Mouse (Mus musculus) kidney, postnatal 14 days (tissue): ENCODE results near the gene Foxred2.
A peak's percentile ranks its signal among the peaks of the same experiment; 100 is the strongest.

Source experiments
- DNase-seq: peaks from one replicate; pipeline ENCODE4 v3.0.0; 2022; ENCODE audit warnings: mixed read lengths

The Foxred2 gene

DNA sequence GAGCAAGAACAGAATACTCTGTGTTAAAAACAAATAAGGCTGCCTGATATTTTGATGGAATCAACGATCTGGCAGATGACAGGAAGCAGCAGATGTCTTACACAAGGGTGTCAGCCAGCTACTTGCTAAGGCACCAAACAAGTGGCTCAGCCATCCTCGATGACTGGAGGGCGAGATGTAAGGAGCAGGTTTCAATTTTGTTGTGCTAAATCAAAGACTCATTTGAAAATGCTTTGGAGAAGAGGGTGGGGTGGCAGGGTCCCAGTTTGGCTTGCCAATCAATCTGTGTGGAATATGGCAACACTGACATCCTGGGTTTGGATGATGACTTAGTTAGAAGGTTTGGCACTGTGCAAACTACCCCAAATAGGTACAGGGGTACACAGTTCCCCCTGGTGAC is 15.0 kb downstream of the Foxred2 start:
- no peak for DNase-seq

DNA sequence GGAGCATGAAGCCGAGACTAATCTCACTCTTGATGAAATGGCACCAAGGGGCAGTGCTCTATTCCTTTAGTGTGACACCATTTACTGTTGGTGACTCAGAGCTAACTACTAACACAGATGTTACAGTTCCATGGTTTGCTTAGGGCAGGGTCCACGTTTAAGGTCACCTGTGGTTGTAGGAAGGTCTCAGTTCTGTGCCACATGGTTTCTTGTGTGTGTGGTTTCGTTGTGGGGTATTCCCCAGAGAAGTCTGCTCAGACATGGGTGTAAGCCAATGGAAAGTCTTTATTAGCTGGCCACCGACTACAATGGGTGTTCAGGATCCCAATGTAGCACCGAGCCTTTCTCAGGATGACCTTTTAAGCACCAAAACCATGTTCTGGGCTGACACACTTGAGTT is 18.0 kb downstream of the Foxred2 start:
- no peak for DNase-seq

DNA sequence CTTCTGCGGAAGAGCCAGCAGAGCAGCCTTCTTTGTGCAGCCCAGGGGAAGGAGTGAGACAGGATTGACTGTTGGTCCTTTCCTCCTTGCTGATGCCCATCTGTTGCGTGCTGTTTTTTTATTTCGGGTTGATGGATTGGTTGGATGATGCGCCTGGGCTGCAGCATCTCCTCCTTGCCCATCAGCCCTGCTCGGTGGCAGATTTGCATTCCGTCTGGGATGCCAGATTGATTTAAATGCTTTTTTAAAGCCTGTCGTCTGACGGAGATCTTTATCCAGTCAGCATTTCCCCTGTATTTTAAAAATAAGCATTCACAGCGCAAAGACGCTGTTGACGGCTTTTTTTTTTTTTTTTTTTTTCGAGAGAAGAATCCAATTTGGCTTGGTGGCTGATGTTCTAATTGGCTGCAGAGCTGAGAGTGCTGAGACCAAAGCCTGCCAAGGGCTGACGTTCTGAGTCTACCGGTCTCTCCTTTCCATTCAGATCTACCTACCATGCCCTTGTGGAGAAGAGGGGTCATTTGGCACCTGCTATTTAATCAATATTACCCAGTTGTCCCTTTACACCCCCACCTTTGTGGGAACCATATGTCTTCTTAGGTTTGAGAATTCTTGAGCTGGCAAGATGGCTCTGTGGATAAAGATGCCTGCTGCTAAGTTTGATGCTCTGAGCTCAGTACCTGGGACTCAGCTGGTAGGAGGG is 20.7 kb downstream of the Foxred2 start:
- no peak for DNase-seq

DNA sequence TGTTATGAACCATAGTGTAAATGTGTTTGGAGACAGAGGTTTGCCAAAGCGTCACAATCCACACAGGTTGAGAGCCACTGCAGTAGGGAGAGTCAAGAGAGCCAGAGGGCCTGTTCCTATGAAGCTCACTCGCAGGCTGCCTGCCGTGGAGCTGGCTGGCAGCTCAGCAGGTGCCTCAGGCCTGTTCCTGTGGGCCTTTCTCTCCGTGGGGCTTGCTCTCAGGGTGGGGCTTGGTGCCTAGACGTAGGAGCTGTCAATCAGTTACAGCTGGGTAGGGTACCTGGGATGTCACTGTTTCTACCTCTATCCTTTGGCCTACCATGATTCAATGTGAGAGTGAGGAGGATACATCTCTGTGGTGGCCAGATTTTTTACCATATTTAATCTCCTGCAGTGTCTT is 21.6 kb downstream of the Foxred2 start:
- DNase-seq = no peak

DNA sequence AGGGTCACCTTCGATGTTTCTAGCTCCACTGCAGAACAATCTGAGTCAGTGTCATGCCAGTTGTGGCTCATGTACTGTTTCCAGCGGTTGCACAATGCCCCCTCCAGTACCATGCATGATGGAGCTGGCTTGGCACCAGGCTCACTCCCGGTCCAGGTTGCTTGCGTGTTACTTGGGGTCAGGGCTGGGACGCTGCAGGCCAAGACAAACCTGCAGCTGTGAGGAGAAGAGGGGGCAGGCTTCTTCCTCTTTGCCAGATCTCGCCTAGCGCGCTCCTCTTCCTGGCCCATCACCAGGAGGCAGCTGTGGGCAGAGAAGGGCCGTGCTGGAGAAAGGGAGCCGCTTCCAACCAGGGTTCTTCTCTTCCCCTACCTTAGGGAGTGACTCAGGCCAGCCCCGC is 22.2 kb downstream of the Foxred2 start:
- DNase-seq = peak; percentile 66

DNA sequence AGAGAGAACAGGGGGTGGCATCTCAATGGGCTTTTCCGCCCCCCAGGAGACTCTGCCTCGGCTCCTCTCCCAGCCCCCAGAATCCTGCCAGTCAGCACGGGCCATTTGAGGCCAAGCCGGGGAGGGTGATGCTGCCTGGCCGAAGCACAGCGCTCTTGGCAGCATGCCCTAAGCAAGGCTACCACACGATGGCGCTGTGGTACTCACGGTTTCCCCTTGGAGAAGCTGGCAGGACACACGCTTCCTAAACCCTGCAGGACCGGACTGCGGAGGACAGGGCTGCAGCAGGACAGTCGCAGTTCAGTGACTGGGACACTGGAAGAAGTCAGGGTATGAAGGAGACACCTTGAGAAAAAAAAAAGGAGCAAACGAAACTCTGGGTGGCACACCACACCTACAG is 22.8 kb downstream of the Foxred2 start:
- DNase-seq = peak; percentile 99

DNA sequence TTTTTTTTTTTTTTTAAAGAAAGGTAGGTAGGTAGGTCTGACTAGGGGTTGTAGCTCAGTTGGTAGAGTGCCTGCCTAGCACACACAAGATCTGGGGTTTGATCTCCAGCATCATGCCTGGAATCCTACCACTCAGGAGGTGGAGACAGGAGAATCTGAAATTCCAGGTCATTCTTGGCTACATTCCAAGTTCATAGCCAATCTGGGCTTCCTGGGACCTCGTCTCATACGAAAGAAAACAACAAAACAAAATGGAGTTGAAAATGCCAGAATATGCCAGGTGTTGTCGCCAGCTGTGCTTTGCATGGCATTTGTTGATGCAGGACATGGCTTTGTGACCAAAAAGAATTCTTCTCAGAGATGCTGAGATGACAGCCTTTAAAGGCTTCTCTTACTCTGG is 23.3 kb downstream of the Foxred2 start:
- no peak for DNase-seq

DNA sequence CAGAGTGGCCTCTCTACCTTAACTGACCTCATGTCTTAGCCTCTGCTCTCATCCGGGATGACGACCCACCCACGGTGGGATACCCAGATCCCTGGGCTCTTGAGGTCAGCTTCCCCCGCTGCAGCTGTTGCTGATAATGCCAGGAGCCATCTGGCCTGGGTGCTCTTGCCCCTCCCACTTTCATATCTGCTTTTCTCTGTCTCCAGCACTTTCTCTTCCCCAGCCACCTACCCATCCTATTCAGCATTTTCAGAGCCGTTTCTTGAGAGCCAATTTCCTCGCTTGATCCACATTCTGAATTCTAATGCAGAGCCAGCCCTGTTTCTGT is 24.9 kb downstream of the Foxred2 start:
- no peak for DNase-seq

DNA sequence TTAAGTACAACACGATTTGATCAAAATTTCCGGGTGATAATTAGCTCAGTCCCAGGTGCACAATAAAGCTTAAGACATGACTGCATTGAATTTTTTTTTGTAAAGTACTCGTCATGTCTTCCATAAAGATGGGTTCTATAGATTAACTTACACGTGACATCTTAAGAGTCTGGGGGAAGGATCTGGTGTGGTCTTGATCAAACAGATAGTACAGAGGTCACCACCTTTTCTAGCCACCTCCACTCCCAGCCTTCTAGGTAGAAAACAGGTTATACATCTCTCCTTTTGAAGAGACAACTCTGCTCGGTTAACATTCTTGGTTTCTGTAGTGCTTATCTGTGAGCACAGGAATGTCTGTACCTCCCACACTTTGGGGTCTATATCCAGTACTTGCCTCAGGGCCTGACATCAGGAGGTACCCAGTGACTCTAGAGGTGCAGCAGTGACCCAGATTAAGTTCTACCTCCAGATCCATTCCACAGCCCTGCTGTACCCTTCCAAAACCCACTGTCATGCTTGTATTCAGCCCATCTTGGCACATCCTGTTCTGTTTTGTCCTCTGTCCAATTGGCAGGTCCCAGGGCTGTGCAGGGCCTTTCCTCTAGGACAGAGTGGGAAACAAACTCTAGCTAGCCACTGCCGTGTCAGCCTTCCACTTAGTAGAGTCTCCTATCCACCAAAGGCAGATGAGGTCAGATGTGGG is 25.4 kb downstream of the Foxred2 start:
- no peak for DNase-seq

DNA sequence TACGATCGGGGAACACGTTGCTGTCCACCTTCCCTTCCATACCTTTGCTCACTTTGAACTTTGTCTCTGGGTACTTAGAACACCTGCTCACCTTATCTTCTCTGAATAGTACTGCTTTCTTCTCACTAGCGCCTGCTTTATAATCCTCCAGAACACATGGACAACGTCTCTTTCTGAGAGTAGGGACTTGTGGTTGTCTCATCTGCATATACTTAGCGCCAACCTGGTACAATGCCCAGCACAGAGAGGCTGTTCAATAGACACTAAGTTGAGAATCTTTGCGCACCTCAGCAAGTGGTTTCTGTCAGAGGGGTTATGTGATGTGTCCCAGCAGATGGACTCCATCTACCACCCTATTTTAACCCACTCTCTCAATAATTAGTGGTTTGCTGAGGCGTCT is 26.7 kb downstream of the Foxred2 start:
- DNase-seq = no peak

DNA sequence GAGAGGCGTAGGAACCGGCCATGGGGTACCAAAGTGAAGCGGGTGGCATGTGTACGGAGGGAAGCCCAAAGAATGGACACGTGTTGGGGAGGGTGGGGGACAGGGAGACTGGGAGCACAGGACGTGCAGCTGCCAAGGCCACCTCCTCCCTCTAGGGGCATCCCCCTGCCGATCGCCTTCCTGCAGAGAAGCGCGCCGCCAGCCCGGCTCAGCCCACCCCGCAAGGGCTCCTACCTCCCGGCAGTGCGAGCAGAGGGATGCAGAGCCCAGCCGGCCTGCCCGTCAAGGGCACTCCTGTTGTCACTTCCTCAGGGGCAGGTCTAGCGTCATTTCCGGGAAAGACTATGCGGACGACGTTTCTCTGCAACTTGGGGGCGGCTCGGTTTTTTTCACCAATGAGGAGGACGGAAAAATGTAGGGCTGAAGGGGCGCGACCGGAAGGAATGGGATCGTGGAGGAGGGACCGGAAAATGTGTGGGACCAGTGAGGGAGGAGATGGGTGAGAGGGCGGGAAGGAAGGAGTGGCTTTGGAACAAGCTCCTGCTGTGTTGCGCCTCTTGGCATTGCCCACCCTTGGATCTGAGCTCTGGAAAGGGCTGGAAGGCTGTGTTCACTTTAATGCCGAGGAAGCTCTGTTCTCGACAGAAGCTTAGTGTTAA is 27.7 kb downstream of the Foxred2 start, which contains the start of gene Txn2:
Gene Txn2, minus strand, starts transcription at position 334 of the 659 bp plus-strand sequence.
- peak; percentile 97 for DNase-seq

DNA sequence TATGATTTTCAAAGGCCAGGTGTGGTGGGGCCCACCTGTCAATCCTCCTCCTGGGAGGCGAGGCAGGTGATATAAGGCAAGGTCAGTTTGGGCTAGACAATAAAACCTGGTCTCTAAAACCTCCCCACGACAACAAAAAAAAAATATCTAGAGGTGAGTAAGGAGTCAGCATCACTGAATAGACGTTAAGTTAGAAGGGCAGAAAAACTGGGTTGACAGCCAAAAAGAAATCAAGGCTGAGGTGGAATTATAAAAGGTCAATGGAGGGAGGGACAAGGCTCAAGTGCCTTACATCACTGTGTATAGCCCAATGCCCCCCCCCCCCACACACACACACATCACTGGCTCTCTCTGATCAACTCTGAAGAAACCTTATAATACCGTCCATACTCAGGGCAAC is 28.4 kb downstream of the Foxred2 start:
- DNase-seq = no peak

DNA sequence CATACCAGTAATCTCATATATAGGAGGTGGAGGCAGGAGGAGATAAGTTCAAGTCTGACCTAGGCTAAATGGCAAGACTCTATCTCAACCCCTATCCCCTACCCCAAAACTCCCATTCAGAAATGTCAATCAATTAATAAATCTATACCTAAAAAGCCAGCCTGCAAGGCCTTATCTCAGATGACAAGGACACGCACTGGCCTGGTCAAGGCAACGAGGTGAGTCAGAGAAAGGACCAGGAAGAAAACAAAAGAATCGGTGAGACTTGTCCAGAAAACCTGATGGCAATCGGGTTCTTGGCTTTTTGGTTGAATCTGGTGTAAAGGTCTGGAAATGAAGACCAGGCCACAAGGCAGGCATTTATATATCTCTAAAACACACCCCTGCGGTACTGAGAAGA is 29.6 kb downstream of the Foxred2 start:
- DNase-seq = no peak

DNA sequence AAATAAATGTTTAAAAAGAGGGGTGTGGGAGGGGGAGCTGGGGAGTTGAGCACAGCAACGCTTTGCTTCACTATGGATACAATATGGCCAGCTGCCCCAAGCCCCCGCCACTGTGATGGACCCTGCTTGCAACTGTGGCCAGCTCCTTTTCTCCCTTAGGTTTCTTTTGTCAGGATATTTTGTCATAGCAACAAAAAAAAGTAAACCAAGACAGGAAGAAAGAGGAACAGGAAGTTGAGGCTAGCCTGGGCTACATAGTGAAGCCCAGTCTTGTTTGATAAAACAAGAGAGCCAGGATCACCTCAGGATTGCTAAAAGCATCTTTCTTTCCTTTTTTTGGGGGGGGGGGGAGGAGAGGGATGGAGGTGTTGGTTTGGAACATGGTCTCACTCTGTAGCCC is 31.3 kb downstream of the Foxred2 start:
- no peak for DNase-seq

DNA sequence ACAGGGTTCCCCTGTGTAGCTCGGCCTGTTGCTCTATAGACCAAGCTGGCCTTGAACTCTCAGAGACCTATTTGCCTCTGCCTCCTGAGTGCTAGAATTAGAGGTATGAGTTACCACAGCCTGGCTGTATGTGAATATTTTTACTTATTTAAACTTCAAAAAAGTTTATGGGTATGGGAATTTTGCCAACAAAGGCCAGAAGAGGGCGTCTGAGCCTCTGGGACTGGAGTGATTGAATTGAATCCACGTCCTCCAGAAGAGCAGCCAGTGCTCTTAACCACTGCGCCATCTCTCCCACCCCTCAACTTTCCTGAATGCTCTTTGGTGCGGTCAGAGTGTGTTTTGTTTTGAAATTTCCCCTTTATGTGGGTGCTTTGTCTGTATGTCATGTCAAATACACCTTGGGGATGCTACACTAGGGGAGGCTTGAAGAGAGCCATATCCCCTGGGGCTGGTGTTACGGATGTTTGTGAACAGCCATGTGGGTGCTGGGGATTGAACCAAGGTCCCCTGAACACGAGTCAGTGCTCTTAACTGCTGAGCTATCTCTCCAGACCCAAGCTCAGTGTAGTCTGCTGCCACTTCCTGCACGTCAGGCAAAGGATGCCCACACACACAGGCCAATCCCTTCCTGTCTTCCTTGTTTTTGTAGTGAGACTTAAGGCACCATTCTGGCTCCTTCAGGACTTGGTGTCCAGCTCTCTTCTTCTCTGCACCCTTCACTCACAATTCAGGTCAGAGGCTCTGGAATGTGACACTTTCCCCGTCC is 33.1 kb downstream of the Foxred2 start:
- DNase-seq = no peak

DNA sequence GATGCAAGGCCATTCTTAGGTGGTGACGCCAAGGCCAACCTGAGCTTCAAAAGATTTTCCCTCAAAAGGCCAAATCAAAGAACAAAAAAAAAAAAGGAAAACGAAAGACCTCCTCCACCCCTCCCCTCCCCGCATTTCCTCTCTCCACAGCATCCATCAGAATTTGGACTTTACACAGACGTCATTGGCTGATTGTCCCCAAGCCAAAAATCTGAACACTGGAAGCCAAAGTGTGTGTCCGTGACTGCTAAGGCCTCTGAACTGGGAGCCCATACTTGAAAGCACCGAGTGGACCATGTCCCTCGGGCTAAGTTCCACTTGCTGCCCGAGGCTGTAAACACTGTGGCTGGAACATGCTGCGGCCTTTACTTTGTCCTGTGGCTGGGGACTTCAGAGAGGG is 33.8 kb downstream of the Foxred2 start:
- peak; percentile 72 for DNase-seq

DNA sequence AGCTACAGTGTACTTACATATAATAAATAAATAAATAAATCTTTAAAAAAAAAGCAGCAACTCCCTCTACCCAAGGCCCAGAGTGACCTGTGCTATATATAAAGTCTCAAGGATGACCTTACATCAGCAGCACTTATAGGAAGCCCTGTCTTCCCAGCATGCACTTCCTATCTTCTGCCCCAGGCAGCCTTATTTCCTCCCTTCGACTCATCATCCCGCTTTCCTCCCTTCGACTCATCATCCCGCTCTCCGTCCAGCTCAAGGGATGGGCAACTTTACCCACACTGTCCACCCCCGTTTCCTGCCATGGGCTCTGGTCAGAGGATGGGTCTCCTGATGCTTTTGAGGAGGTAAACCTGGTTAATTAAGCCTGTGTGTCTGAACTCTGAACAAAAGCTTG is 34.9 kb downstream of the Foxred2 start:
- no peak for DNase-seq

DNA sequence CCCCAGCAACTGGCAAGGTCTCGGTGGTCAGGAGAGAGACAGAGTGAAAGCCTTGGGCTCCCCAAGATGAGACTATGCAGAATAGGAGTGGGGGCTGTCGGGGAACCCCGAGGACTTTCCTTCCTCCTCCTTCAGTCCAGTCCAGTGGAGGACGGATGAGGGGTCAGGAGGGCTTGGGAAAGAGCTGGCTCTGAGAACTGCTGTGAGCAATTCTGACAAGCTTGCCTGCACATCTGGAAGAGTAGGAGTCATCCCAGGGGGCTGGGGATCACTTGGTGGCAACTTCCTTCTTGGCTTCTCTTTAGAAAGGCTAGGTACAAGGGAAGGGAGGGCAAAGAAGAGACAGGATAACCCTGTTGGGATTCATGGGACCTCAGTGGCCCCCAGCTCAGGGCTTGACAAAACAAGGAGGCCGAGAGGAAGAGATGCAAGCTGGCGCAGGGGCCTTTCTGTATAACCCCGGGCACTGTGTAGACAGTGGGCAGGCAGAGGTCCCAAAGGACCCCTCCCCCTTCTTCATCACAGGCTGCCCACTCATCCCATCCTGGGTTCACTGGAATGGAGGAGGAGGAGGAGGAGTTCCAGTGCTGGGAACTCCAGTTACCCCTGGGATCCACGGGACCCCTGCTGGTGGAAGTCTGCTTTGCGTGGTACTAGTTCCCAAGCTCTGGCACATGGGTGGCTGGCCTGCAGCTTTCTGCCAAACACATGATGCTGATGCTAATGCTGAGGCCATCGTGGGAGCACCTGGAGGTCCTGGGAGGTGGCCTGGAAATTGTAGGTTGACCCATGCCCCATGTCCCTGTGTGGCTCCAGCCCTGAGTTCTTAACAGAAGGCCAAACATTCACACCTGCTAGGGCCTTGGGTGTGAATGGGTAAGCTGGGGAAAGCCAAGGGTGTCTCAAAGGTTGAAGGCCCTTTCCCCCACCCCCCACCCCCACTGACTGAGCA is 35.7 kb downstream of the Foxred2 start:
- peak; percentile 60 for DNase-seq

DNA sequence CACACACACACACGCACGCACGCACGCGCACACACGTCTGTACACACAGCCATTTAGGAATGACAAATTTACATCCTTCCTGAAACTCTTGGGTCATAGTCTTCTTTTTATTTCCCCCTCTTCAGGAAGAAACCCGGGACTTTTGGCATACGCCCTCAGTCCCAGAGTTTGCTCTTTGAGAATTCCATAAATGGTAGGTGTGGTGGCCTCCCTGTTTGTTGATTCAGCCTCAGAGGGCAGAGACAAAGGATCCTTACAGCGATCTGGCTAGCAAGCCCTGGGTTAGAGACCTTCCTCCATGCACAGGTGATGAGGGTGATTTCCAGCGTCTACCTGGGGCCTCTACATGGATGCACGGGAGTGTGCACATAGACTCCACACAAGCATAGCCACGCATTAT is 37.1 kb downstream of the Foxred2 start:
- DNase-seq = no peak

DNA sequence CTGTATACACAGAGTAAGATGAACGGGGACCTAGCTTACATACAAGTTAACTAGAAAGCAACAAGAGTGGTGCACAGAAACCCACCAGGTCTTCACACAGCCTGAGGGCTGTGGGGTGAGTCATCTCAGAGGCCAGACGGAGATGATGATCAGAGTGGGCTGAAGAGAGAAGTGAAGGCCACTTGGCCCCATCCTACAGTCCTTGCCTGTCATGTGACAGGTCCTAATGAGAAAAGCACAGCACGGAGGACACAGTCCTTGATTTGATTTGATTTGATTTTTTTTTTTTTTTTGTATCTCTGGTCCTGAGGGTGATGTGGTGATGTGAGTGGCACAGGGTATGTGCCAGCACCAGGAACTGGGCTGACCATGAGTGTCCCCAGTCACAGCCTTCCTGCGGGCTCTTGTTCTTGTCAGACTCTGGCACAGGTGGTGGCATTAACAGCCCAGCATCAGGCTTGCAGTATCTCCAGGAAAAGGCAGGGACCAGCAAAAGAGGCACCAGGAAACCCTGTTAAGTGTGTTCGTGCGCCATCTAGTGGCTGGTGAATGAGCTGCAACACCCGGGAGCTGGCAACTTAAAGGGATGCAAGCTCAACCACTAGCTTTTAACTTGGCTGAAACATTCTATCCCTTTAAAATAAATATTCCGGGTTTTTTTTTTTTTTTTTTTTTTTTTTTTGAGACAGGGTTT is 39.5 kb downstream of the Foxred2 start:
- DNase-seq = peak; percentile 94

DNA sequence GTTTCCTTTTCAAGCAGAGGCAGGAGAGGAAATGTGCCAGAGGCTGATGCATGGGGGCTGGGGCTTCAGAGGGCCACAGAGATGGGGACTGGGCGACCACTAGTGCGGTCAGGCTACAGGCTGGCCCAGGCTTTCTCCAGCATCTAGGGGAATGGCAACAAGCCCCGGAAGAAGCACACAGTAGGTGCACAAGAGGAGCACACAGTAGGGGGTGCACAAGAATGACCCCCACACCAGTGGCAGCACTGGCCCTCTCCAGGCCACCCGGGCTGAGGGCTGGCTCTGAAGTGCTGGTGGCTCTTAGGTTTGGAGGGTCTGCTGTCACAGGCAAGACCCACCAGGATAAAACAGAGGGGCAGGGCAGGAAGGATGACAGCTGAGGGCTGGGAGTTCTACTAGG is 41.2 kb downstream of the Foxred2 start:
- DNase-seq = no peak

DNA sequence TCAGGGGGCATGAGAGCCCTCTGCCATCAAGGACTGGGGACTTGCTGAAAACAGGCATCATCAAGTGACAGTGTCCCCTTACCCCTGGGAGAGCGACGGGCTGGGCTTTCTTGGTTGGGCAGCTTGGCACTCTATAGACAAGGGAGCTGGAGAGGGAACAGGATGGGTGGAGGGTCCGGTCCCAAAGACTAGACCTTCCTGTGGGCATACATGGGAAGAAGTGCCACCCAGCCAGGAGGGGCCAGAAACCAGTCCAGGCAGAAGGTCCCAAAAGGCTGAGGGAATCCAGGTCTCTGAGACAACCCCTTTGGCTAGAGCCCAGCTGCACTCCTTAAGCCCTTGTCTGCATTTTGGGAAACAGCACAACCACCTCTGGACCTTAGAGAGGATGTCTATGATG is 42.0 kb downstream of the Foxred2 start:
- no peak for DNase-seq
